Mouse (Mus musculus) CH12.LX (cell line): ENCODE data around the gene Ranbp9. TPM values are rescaled to one million over a fixed set of nuclear protein-coding genes. Genes with fewer than 3 reads are reported as not detected.

Experiments
- DNase-seq: peaks from one replicate; pipeline ENCODE4 v3.0.0-alpha.2; 2013; ENCODE audit errors: extremely low read depth
- H3K27ac ChIP-seq: 2 replicates; pipeline ENCODE4 v1.5.1; 2012; ENCODE audit warnings: low read depth, mild to moderate bottlenecking, control low read depth, moderate library complexity; ENCODE audit not compliant: insufficient read depth
- H3K27me3 ChIP-seq: replicated peaks from 2 replicates; pipeline ENCODE3; 2012; ENCODE audit warnings: inconsistent platforms
- H3K36me3 ChIP-seq, 2 experiments: replicated peaks in 1 of 2; 2 replicates each; pipeline versions ENCODE3 to v1.6.1; 2012; ENCODE audit warnings: inconsistent platforms in 1 of 2, low read length in 1 of 2, mild to moderate bottlenecking in 1 of 2, mixed read lengths in 1 of 2, moderate library complexity in 1 of 2; ENCODE audit not compliant: control insufficient read depth in 1 of 2, insufficient read depth in 1 of 2
- H3K4me1 ChIP-seq, 2 experiments: 2 replicates each; pipeline ENCODE4 v1.6.1; 2012; ENCODE audit warnings: inconsistent platforms in 1 of 2, moderate library complexity in 1 of 2; ENCODE audit not compliant: insufficient read depth in 2 of 2, control insufficient read depth in 1 of 2
- H3K4me2 ChIP-seq: 2 replicates; pipeline ENCODE4 v1.6.1; 2012; ENCODE audit warnings: low read depth, mild to moderate bottlenecking, control low read depth; ENCODE audit not compliant: poor library complexity, insufficient read depth, severe bottlenecking
- H3K4me3 ChIP-seq, 3 experiments: fragments of 150-350 bp in 1 of 3; sonication (generic) in 1 of 3; replicated peaks in 1 of 3; 2 replicates each; pipeline versions ENCODE3 to v1.5.1; 2011 to 2012; ENCODE audit warnings: low read depth in 2 of 3, low read length in 2 of 3, mild to moderate bottlenecking in 2 of 3, moderate library complexity in 2 of 3, control low read depth in 1 of 3, improper control_type of control experiment in 1 of 3, inconsistent platforms in 1 of 3, mixed read lengths in 1 of 3; ENCODE audit not compliant: poor library complexity in 1 of 3
- H3K79me2 ChIP-seq: replicated peaks from 2 replicates; pipeline ENCODE4 v1.6.1; 2012; ENCODE audit warnings: mild to moderate bottlenecking, moderate library complexity; ENCODE audit not compliant: control insufficient read depth, poor library complexity, insufficient read depth, severe bottlenecking; ENCODE audit errors: extremely low read depth
- H3K9ac ChIP-seq: 2 replicates; pipeline ENCODE4 v1.6.1; 2012; ENCODE audit warnings: low read depth, mild to moderate bottlenecking, control low read depth, moderate library complexity; ENCODE audit not compliant: insufficient read depth
- H3K9me3 ChIP-seq: replicated peaks from 2 replicates; pipeline ENCODE3; 2012; ENCODE audit warnings: low read length, inconsistent platforms, mixed read lengths
- BHLHE40 ChIP-seq: IDR thresholded peaks from 2 replicates; pipeline ENCODE4 v1.6.1; 2011; ENCODE audit warnings: mild to moderate bottlenecking, low read depth, low read length, improper control_type of control experiment
- E2F4 ChIP-seq: IDR thresholded peaks from 2 replicates; pipeline ENCODE4 v1.6.1; 2011; ENCODE audit warnings: low read depth, low read length, improper control_type of control experiment; ENCODE audit not compliant: insufficient replicate concordance
- EP300 ChIP-seq: IDR thresholded peaks from 2 replicates; pipeline ENCODE4 v1.6.1; 2011; ENCODE audit warnings: low read length, improper control_type of control experiment
- ETS1 ChIP-seq: conservative IDR thresholded peaks from 2 replicates; pipeline ENCODE4 v1.6.1; 2012; ENCODE audit warnings: low read depth, mild to moderate bottlenecking, inconsistent platforms, low read length, improper control_type of control experiment, moderate library complexity
- HCFC1 ChIP-seq: IDR thresholded peaks from 2 replicates; pipeline ENCODE4 v1.6.1; 2012; ENCODE audit warnings: low read depth, mild to moderate bottlenecking, inconsistent platforms, low read length, improper control_type of control experiment
- JUN ChIP-seq: IDR thresholded peaks from 2 replicates; pipeline ENCODE4 v1.6.1; 2011; ENCODE audit warnings: low read depth, mild to moderate bottlenecking, low read length, improper control_type of control experiment, moderate library complexity; ENCODE audit not compliant: insufficient read depth
- JUND ChIP-seq: conservative IDR thresholded peaks from 2 replicates; pipeline ENCODE4 v1.6.1; 2011; ENCODE audit warnings: low read depth, low read length, improper control_type of control experiment
- MAX ChIP-seq: IDR thresholded peaks from 2 replicates; pipeline ENCODE4 v1.6.1; 2011; ENCODE audit warnings: low read length, improper control_type of control experiment
- MAZ ChIP-seq: IDR thresholded peaks from 2 replicates; pipeline ENCODE4 v1.6.1; 2012; ENCODE audit warnings: low read depth, mild to moderate bottlenecking, inconsistent platforms, low read length, improper control_type of control experiment, moderate library complexity
- MXI1 ChIP-seq: IDR thresholded peaks from 2 replicates; pipeline ENCODE4 v1.6.1; 2011; ENCODE audit warnings: mild to moderate bottlenecking, low read depth, low read length, improper control_type of control experiment
- NELFE ChIP-seq: IDR thresholded peaks from 2 replicates; pipeline ENCODE4 v1.6.1; 2011; ENCODE audit warnings: low read depth, low read length, improper control_type of control experiment
- PAX5 ChIP-seq: IDR thresholded peaks from 2 replicates; pipeline ENCODE4 v1.6.1; 2012; ENCODE audit warnings: low read length, inconsistent platforms, mixed read lengths
- POLR2AphosphoS2 ChIP-seq: IDR thresholded peaks from 2 replicates; pipeline ENCODE4 v1.6.1; 2011; ENCODE audit warnings: low read depth, low read length, improper control_type of control experiment
- SMC3 ChIP-seq: IDR thresholded peaks from 2 replicates; pipeline ENCODE4 v1.6.1; 2011; ENCODE audit warnings: low read depth, low read length, improper control_type of control experiment
- TBP ChIP-seq: conservative IDR thresholded peaks from 2 replicates; pipeline ENCODE4 v1.6.1; 2011; ENCODE audit warnings: low read depth, low read length, improper control_type of control experiment
- TCF12 ChIP-seq: IDR thresholded peaks from 2 replicates; pipeline ENCODE4 v1.6.1; 2014; ENCODE audit warnings: low read depth, mild to moderate bottlenecking, inconsistent platforms, low read length, improper control_type of control experiment
- UBTF ChIP-seq: IDR thresholded peaks from 2 replicates; pipeline ENCODE4 v1.6.1; 2012; ENCODE audit warnings: low read depth, mild to moderate bottlenecking, inconsistent platforms, low read length, improper control_type of control experiment, moderate library complexity
- USF1 ChIP-seq: IDR thresholded peaks from 2 replicates; pipeline ENCODE4 v1.6.1; 2014; ENCODE audit warnings: low read depth, mild to moderate bottlenecking, inconsistent platforms, low read length, improper control_type of control experiment
- dilution Hi-C: fragments of 300-500 bp; cut with MboI; formaldehyde crosslinking; loops from 2 replicates; pipeline ENCODE4 v1.14.3; 2020; ENCODE audit warnings: low sequenced_read_pairs; ENCODE audit not compliant: extremely low pct_unique_long_range_greater_than_20kb, extremely low pct_ligation_motif_present
- in situ Hi-C: fragments of 300-500 bp; cut with MboI; formaldehyde crosslinking; loops from 3 replicates; pipeline ENCODE4 v1.14.3; 2019; ENCODE audit warnings: low sequenced_read_pairs, low pct_ligation_motif_present, low pct_unique_long_range_greater_than_20kb, mixed read lengths
- polyA plus RNA-seq: library from polyadenylated mRNA; unstranded; fragments of >175 nt; gene quantifications from 2 replicates; pipeline ENCODE4 v1.2.1, GENCODE M21; 2012; ENCODE audit warnings: low read depth; ENCODE audit not compliant: insufficient read length
- total RNA-seq, 2 experiments: library from RNA; depleted of rRNA; stranded (reverse); fragments of 300-350 nt in 1 of 2; fragments of >200 nt in 1 of 2; gene quantifications; 2 replicates each; pipeline ENCODE4 v1.2.3; 2012 to 2014

Gene Ranbp9
- total and polyA plus RNA-seq, 3 experiments: 22.0 to 37.6 (median 31.8) TPM

- Histone ChIP-seq H3K36me3 (peaks cover 36 to 80% of the 10 kb centered on the region in 2 experiments), H3K4me3 (no peak overlapping the region), H3K4me2 (no peak overlapping the region), H3K79me2 (no peaks in the 10 kb centered on the region), H3K27ac (no peak overlapping the region), H3K4me1 (peaks cover 0 to 10% of the 10 kb centered on the region in 2 experiments; a peak in 2 of 4 replicates)
- in situ Hi-C loops (no loop called here), dilution Hi-C loops (no loop called here)
- no peak for DNase-seq
- TF ChIP-seq PAX5 (no peak), SMC3 (no peak), JUND (no peak), BHLHE40 (no peak), USF1 (no peak), POLR2AphosphoS2 (no peak), MXI1 (no peak), TCF12 (no peak), JUN (no peak), MAZ (no peak), MAX (no peak), UBTF (no peak), NELFE (no peak)
- TF ChIP-seq, all 38 proteins: peak for 0
- Histone ChIP-seq H3K27me3 (no peaks in the 10 kb centered on the region), H3K9me3 (no peaks in the 10 kb centered on the region), H3K9ac (no peak overlapping the region)
Observed at GRCm38 (mm10) chr13:43413611-43414010, 67.5 kb downstream of the Ranbp9 start.

- in situ Hi-C loops: no loop called here
Observed at GRCm38 (mm10) chr13:43412311-43412710, 68.8 kb downstream of the Ranbp9 start.

More at GRCm38 (mm10) chr13:43412311-43412710, 68.8 kb downstream of the Ranbp9 start:
- H3K4me2 ChIP-seq: no peak overlapping the region
- dilution Hi-C loops: no loop called here
- no peaks in the 10 kb centered on the region for H3K27me3 ChIP-seq
- H3K9me3 ChIP-seq: no peaks in the 10 kb centered on the region
- TF ChIP-seq HCFC1 (no peak), TBP (no peak), E2F4 (no peak), POLR2AphosphoS2 (no peak), PAX5 (no peak), MAZ (no peak), EP300 (no peak), ETS1 (no peak)
- H3K4me1 ChIP-seq: peaks cover 0 to 10% of the 10 kb centered on the region in 2 experiments; a peak in 2 of 4 replicates
- H3K36me3 ChIP-seq: peaks cover 35 to 79% of the 10 kb centered on the region in 2 experiments
- H3K27ac ChIP-seq: no peak overlapping the region
- H3K9ac ChIP-seq: no peak overlapping the region
- H3K79me2 ChIP-seq: no peaks in the 10 kb centered on the region
- no peak for DNase-seq
- no peak overlapping the region for H3K4me3 ChIP-seq
